Mouse (Mus musculus) bone marrow macrophage, adult 2 months (primary cell): ENCODE results near the gene Pi4ka.

Experiments
- CTCF ChIP-seq: IDR thresholded peaks from 2 replicates; pipeline ENCODE4 v1.5.1; 2012; ENCODE audit warnings: low read depth, mild to moderate bottlenecking, low read length, moderate library complexity
- POLR2A ChIP-seq: IDR thresholded peaks from 2 replicates; pipeline ENCODE4 v1.6.1; 2012; ENCODE audit warnings: mild to moderate bottlenecking, low read depth, low read length, borderline replicate concordance

DNA sequence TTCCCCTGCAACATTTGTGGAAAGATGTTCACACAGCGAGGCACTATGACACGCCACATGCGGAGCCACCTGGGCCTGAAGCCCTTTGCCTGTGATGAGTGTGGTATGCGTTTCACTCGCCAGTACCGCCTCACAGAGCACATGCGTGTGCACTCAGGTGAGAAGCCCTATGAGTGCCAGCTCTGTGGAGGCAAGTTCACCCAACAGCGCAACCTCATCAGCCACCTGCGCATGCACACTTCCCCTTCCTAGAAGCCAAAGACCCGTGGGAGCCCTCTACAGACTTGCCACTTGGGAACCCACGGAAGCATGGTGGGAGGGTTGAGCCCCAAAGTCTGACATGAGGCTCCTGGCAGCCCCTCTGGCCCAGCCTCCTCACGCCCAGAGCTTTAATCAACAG is 147.2 kb downstream of the Pi4ka start:
- no peak for TF ChIP-seq CTCF
- no peak for TF ChIP-seq POLR2A
